Mouse (Mus musculus): Measurements from ENCODE around the gene Sh3pxd2a. TPM values are rescaled to one million over a fixed set of nuclear protein-coding genes. Genes with fewer than 3 reads are reported as not detected.
A peak's percentile ranks its signal among the peaks of the same experiment; 100 is the strongest.
"Not testable (repeated sequence)": the region's sequence is repeated elsewhere in the genome, so short reads cannot be mapped to it uniquely, and the experiment has no call there.

Sh3pxd2a gene
- polyA plus RNA-seq, 1 experiment from 2014 or later: 1.8 TPM

GRCm38 (mm10) chr19:47402544-47402943 is 61.7 kb downstream of the Sh3pxd2a start:
- no peak overlapping the region for H3K4me3 ChIP-seq (ENCODE audit: low read length)
- no peaks in the 10 kb centered on the region for H3K9me3 ChIP-seq (ENCODE audit: control insufficient read depth, low read length)
- H3K9ac ChIP-seq (ENCODE audit: low read depth, low read length): no peak overlapping the region
- H3K4me1 ChIP-seq (ENCODE audit: control insufficient read depth, insufficient read depth, low read depth, low read length): peaks cover 14% of the 10 kb centered on the region
- no peak overlapping the region for H3K4me2 ChIP-seq (ENCODE audit: low read length)
- 82% methylated on average over 4 of the region's 4 CpGs for WGBS
- H3K27ac ChIP-seq (ENCODE audit: low read depth, low read length): no peak overlapping the region
- no peaks in the 10 kb centered on the region for H3K27me3 ChIP-seq (replicated peaks; ENCODE audit: control insufficient read depth, insufficient read depth, low read length)
- no peaks in the 10 kb centered on the region for H3K36me3 ChIP-seq (ENCODE audit: control insufficient read depth, insufficient read depth, low read length)
- no peak for ATAC-seq

- H3K4me1 ChIP-seq (ENCODE audit: control insufficient read depth, insufficient read depth, low read depth, low read length): peaks cover 15% of the 10 kb centered on the region
- no peaks in the 10 kb centered on the region for H3K27me3 ChIP-seq (replicated peaks; ENCODE audit: control insufficient read depth, insufficient read depth, low read length)
- H3K9me3 ChIP-seq (ENCODE audit: control insufficient read depth, low read length): no peaks in the 10 kb centered on the region
- WGBS: 86% methylated on average over 4 of the region's 4 CpGs
- no peak overlapping the region for H3K4me2 ChIP-seq (ENCODE audit: low read length)
- H3K27ac ChIP-seq (ENCODE audit: low read depth, low read length): no peak overlapping the region
- no peak for ATAC-seq
- H3K36me3 ChIP-seq (ENCODE audit: control insufficient read depth, insufficient read depth, low read length): no peaks in the 10 kb centered on the region
- no peak overlapping the region for H3K4me3 ChIP-seq (ENCODE audit: low read length)
- H3K9ac ChIP-seq (ENCODE audit: low read depth, low read length): no peak overlapping the region
Measured at GRCm38 (mm10) chr19:47399709-47400108, 64.5 kb downstream of the Sh3pxd2a start.

GRCm38 (mm10) chr19:47399029-47399428 is 65.2 kb downstream of the Sh3pxd2a start:
- no peaks in the 10 kb centered on the region for H3K27me3 ChIP-seq (replicated peaks; ENCODE audit: control insufficient read depth, insufficient read depth, low read length)
- H3K4me2 ChIP-seq (ENCODE audit: low read length): no peak overlapping the region
- no peak overlapping the region for H3K9ac ChIP-seq (ENCODE audit: low read depth, low read length)
- no peaks in the 10 kb centered on the region for H3K36me3 ChIP-seq (ENCODE audit: control insufficient read depth, insufficient read depth, low read length)
- 84% methylated on average over 11 of the region's 11 CpGs for WGBS
- peaks cover 15% of the 10 kb centered on the region for H3K4me1 ChIP-seq (ENCODE audit: control insufficient read depth, insufficient read depth, low read depth, low read length)
- ATAC-seq: no peak
- no peak overlapping the region for H3K27ac ChIP-seq (ENCODE audit: low read depth, low read length)
- H3K4me3 ChIP-seq (ENCODE audit: low read length): no peak overlapping the region
- no peaks in the 10 kb centered on the region for H3K9me3 ChIP-seq (ENCODE audit: control insufficient read depth, low read length)

- 45% methylated on average over 18 of the region's 18 CpGs for WGBS
- peak; percentile 37; the same call in 1 of the 2 replicates for ATAC-seq
- Histone ChIP-seq H3K36me3 (ENCODE audit: control insufficient read depth, insufficient read depth, low read length) (no peaks in the 10 kb centered on the region), H3K4me2 (ENCODE audit: low read length) (no peak overlapping the region), H3K9me3 (ENCODE audit: control insufficient read depth, low read length) (no peaks in the 10 kb centered on the region), H3K4me1 (ENCODE audit: control insufficient read depth, insufficient read depth, low read depth, low read length) (peaks cover 15% of the 10 kb centered on the region), H3K27ac (ENCODE audit: low read depth, low read length) (peak overlapping the region; percentile 8; the same call in 1 of the 2 replicates), H3K9ac (ENCODE audit: low read depth, low read length) (no peak overlapping the region), H3K27me3 (replicated peaks; ENCODE audit: control insufficient read depth, insufficient read depth, low read length) (no peaks in the 10 kb centered on the region), H3K4me3 (ENCODE audit: low read length) (no peak overlapping the region)
Measured at GRCm38 (mm10) chr19:47397882-47398671, 66.1 kb downstream of the Sh3pxd2a start.

- 89% methylated on average over 4 of the region's 4 CpGs for WGBS
- ATAC-seq: no peak
- Histone ChIP-seq H3K4me1 (ENCODE audit: control insufficient read depth, insufficient read depth, low read depth, low read length) (peaks cover 15% of the 10 kb centered on the region), H3K36me3 (ENCODE audit: control insufficient read depth, insufficient read depth, low read length) (no peaks in the 10 kb centered on the region), H3K4me3 (ENCODE audit: low read length) (no peak overlapping the region), H3K9ac (ENCODE audit: low read depth, low read length) (no peak overlapping the region), H3K27ac (ENCODE audit: low read depth, low read length) (no peak overlapping the region), H3K4me2 (ENCODE audit: low read length) (no peak overlapping the region), H3K27me3 (replicated peaks; ENCODE audit: control insufficient read depth, insufficient read depth, low read length) (no peaks in the 10 kb centered on the region), H3K9me3 (ENCODE audit: control insufficient read depth, low read length) (no peaks in the 10 kb centered on the region)
Measured at GRCm38 (mm10) chr19:47395338-47395737, 68.9 kb downstream of the Sh3pxd2a start.

GRCm38 (mm10) chr19:47394781-47395180 is 69.4 kb downstream of the Sh3pxd2a start:
- ATAC-seq; H3K36me3 ChIP-seq (ENCODE audit: control insufficient read depth, insufficient read depth, low read length); H3K9ac ChIP-seq (ENCODE audit: low read depth, low read length); H3K27ac ChIP-seq (ENCODE audit: low read depth, low read length); H3K27me3 ChIP-seq (replicated peaks; ENCODE audit: control insufficient read depth, insufficient read depth, low read length); H3K4me2 ChIP-seq (ENCODE audit: low read length); H3K9me3 ChIP-seq (ENCODE audit: control insufficient read depth, low read length); H3K4me3 ChIP-seq (ENCODE audit: low read length): not testable (repeated sequence)
- H3K4me1 ChIP-seq (ENCODE audit: control insufficient read depth, insufficient read depth, low read depth, low read length): peaks cover 15% of the 10 kb centered on the region
- WGBS: 92% methylated on average over 1 of the region's 1 CpGs

- no peaks in the 10 kb centered on the region for H3K9me3 ChIP-seq (ENCODE audit: control insufficient read depth, low read length)
- 82% methylated on average over 13 of the region's 13 CpGs for WGBS
- H3K27ac ChIP-seq (ENCODE audit: low read depth, low read length): no peak overlapping the region
- ATAC-seq: no peak
- H3K4me1 ChIP-seq (ENCODE audit: control insufficient read depth, insufficient read depth, low read depth, low read length): no peaks in the 10 kb centered on the region
- no peaks in the 10 kb centered on the region for H3K27me3 ChIP-seq (replicated peaks; ENCODE audit: control insufficient read depth, insufficient read depth, low read length)
- H3K36me3 ChIP-seq (ENCODE audit: control insufficient read depth, insufficient read depth, low read length): no peaks in the 10 kb centered on the region
- H3K4me2 ChIP-seq (ENCODE audit: low read length): no peak overlapping the region
- no peak overlapping the region for H3K4me3 ChIP-seq (ENCODE audit: low read length)
- H3K9ac ChIP-seq (ENCODE audit: low read depth, low read length): no peak overlapping the region
Measured at GRCm38 (mm10) chr19:47390878-47391277, 73.3 kb downstream of the Sh3pxd2a start.

- H3K36me3 ChIP-seq (ENCODE audit: control insufficient read depth, insufficient read depth, low read length): no peaks in the 10 kb centered on the region
- 75% methylated on average over 3 of the region's 3 CpGs for WGBS
- H3K27ac ChIP-seq (ENCODE audit: low read depth, low read length): no peak overlapping the region
- no peak overlapping the region for H3K9ac ChIP-seq (ENCODE audit: low read depth, low read length)
- H3K27me3 ChIP-seq (replicated peaks; ENCODE audit: control insufficient read depth, insufficient read depth, low read length): no peaks in the 10 kb centered on the region
- H3K4me1 ChIP-seq (ENCODE audit: control insufficient read depth, insufficient read depth, low read depth, low read length): no peaks in the 10 kb centered on the region
- H3K4me2 ChIP-seq (ENCODE audit: low read length): no peak overlapping the region
- ATAC-seq: no peak
- no peaks in the 10 kb centered on the region for H3K9me3 ChIP-seq (ENCODE audit: control insufficient read depth, low read length)
- H3K4me3 ChIP-seq (ENCODE audit: low read length): no peak overlapping the region
Measured at GRCm38 (mm10) chr19:47387887-47388286, 76.3 kb downstream of the Sh3pxd2a start.

- Histone ChIP-seq H3K36me3 (ENCODE audit: control insufficient read depth, insufficient read depth, low read length) (no peaks in the 10 kb centered on the region), H3K27ac (ENCODE audit: low read depth, low read length) (no peak overlapping the region), H3K4me1 (ENCODE audit: control insufficient read depth, insufficient read depth, low read depth, low read length) (no peaks in the 10 kb centered on the region), H3K9ac (ENCODE audit: low read depth, low read length) (no peak overlapping the region), H3K4me2 (ENCODE audit: low read length) (no peak overlapping the region), H3K4me3 (ENCODE audit: low read length) (no peak overlapping the region), H3K9me3 (ENCODE audit: control insufficient read depth, low read length) (no peaks in the 10 kb centered on the region), H3K27me3 (replicated peaks; ENCODE audit: control insufficient read depth, insufficient read depth, low read length) (no peaks in the 10 kb centered on the region)
- ATAC-seq: no peak
- 64% methylated on average over 6 of the region's 6 CpGs for WGBS
Measured at GRCm38 (mm10) chr19:47387395-47387794, 76.8 kb downstream of the Sh3pxd2a start.

Measured in hindbrain, embryonic 16.5 days (tissue).